Mouse (Mus musculus) naive thymus-derived CD4-positive, alpha-beta T cell, adult 5 months (primary cell): ENCODE data around the gene Notch2. TPM values are rescaled to one million over a fixed set of nuclear protein-coding genes. Genes with fewer than 3 reads are reported as not detected.

Experiments
- polyA plus RNA-seq: library from polyadenylated mRNA; unstranded; fragments of 100-300 nt; shearing (Covaris generic); gene quantifications from one replicate; pipeline ENCODE4 v1.2.1, GENCODE M21; 2017

The Notch2 gene
- 25.3 TPM for polyA plus RNA-seq

DNA sequence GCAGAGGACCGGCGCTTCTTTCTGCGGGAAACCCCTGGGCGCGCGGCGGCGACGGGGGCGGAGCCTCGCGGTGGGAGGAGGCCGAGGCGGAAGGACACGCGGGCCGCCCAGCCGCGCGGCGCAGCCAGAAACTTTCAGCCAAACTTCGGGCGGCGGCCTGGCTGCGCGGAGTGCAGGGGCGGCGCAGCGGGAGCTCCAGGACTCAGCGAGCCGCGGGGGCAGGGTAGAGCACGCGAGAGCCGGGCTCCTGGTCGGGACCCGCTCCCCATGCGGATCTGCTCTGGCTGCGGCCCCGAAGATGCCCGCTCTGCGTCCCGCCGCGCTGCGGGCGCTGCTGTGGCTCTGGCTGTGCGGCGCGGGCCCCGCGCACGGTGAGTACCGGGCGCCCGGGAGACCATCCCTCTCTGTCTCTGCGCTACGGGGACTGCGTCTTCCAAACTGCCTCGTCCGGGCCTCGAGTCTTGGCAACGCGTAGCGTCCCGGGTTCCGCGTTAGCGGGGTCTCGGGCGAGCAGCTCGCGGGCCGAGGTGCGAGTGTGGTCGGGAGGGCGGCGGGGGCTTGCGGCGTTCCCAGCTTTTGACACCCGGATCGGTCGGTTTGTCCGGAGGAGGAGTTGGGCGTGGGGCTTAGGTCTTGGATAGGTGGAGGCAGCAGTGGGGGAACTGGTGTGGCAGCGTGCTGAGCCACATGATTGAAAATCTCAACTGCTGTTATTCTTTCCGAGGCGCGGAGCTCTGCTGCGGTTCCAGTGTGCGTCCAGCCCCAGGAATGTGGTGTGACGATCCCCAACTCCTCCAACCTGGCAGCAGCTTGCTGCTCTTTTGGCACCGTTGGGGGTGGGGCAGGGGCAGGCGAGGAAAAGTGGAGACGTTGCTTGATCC lies at the start of gene Notch2:
Gene Notch2, plus strand, starts transcription at position 127 of the 881 bp plus-strand sequence.

DNA sequence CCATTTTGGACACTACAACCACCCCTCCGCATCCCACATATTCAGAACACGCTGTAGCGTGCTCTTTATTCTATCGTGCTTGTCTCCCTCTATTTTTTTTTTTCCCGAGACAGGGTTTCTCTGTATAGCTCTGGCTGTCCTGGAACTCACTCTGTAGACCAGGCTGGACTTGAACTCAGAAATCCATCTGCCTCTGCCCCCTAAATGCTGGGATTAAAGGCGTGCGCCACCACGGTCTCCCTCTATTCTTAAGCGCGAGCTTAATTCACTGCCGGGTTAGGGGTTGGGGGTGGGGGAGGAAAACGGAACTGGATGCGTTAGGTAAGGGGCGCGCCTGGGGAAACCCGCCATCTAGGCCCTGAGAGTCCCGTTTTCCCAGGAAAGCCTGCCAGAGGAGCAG lies 147.0 kb downstream of the Notch2 start, which contains the start of gene Adam30:
Gene Adam30, plus strand, starts transcription at position 301 of the 400 bp plus-strand sequence.

Other genes with a start within 250 kb of the Notch2 start
- 17.5 TPM for gene Pde4dip, start 124.8 kb upstream of the Notch2 start, polyA plus RNA-seq
- gene Sec22b, start 112.3 kb upstream of the Notch2 start, polyA plus RNA-seq, result 77.2 TPM
- not detected for gene Adam30, start 147.1 kb downstream of the Notch2 start, polyA plus RNA-seq
- not detected for gene Reg4, start 208.6 kb downstream of the Notch2 start, polyA plus RNA-seq